Mouse (Mus musculus): Measurements from ENCODE around the gene Slc35d2.

DNA sequence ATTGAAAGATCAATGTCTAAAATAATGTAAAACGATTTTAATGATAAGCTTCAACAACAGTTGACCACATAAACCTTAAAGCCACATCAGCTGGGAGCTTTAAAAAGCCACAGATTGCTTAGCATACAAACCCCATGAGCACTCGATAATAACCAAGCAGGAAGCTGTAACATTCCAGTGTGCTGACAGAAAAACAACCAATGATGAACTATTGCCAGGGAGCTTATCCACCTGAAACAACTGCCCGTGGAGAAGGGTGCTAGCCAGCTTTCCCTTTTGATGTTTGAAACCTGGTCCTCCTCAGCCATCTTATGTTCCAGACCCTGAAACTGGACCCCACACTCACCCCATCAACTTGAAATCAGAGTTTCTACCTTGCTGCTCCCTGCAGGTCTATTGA, 62.5 kb downstream of the Slc35d2 start:
- TF ChIP-seq CTCF (conservative IDR thresholded peaks at IDR 0.05; ENCODE audit: insufficient read depth, insufficient read length, low read depth, low read length) (no peak), POLR2A (IDR thresholded peaks at IDR 0.05; ENCODE audit: low read depth, low read length) (no peak)

Measured in kidney, adult 2 months (tissue).